Mouse (Mus musculus) heart, adult 9 months (tissue): Measurements from ENCODE around the gene Exoc6.

ENCODE experiments used
- DNase-seq, 2 experiments: peaks; one replicate each; pipeline ENCODE4 v3.0.0; 2022; ENCODE audit warnings: low spot score in 2 of 2

Exoc6 gene

DNA sequence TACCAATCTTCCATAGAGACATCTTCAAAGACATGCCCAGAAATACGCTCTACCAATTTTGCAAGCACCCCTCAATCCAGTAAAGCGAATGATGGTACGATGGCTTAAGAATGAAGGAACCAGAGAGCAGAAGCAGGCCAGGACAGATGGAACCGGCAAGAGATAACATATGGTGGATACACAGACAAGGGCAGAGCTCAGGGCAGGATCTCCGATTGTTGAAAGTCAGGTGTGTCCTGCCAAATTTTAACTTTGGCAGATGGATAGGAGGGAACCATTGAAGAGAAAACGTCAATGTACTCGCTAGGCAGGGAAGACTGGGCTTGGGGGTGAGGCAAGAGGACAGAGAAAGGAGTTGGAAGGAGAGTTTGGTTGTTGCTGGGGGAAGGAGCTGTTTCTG, 176.4 kb downstream of the Exoc6 start:
- no peak for DNase-seq

- no peak for DNase-seq
Observed at GRCm38 (mm10) chr19:37727366-37727765, 177.1 kb downstream of the Exoc6 start.
